Mouse (Mus musculus): ENCODE data around the gene Cmtm7. TPM values are rescaled to one million over a fixed set of nuclear protein-coding genes. Genes with fewer than 3 reads are reported as not detected.

Cmtm7 gene
- polyA plus RNA-seq, 1 experiment, result 61.4 TPM

GRCm38 (mm10) chr9:114796473-114797050 lies 14.9 kb upstream of the Cmtm7 start:
- no peaks in the 10 kb centered on the region for H3K36me3 ChIP-seq (ENCODE audit: control insufficient read depth, insufficient read depth)
- H3K4me3 ChIP-seq (ENCODE audit: insufficient read depth, poor library complexity, severe bottlenecking), result no peak overlapping the region

GRCm38 (mm10) chr9:114794491-114794890 lies 12.8 kb upstream of the Cmtm7 start:
- TF ChIP-seq MYOG (IDR thresholded peaks at IDR 0.05; ENCODE audit: control insufficient read depth, extremely low read depth, insufficient read length) (no peak), USF1 (IDR thresholded peaks at IDR 0.05; ENCODE audit: low read depth) (no peak)
- no peaks in the 10 kb centered on the region for H3K36me3 ChIP-seq (ENCODE audit: control insufficient read depth, insufficient read depth)
- peaks cover 8% of the 10 kb centered on the region for H3K27me3 ChIP-seq (ENCODE audit: control insufficient read depth, insufficient read depth, insufficient read length)
- no peak overlapping the region for H3K4me3 ChIP-seq (ENCODE audit: insufficient read depth, poor library complexity, severe bottlenecking)
- H3K79me2 ChIP-seq (ENCODE audit: control insufficient read depth, insufficient read depth), result no peaks in the 10 kb centered on the region
- no peak overlapping the region for H3ac ChIP-seq (ENCODE audit: control insufficient read depth, insufficient read length, low read depth)
- H3K79me3 ChIP-seq (ENCODE audit: low read depth), result no peaks in the 10 kb centered on the region

More at GRCm38 (mm10) chr9:114796473-114797050, 14.9 kb upstream of the Cmtm7 start:
- H3ac ChIP-seq (ENCODE audit: control insufficient read depth, insufficient read length, low read depth), result no peak overlapping the region
- peaks cover 8% of the 10 kb centered on the region for H3K27me3 ChIP-seq (ENCODE audit: control insufficient read depth, insufficient read depth, insufficient read length)
- H3K79me2 ChIP-seq (ENCODE audit: control insufficient read depth, insufficient read depth), result no peaks in the 10 kb centered on the region
- no peaks in the 10 kb centered on the region for H3K79me3 ChIP-seq (ENCODE audit: low read depth)
- TF ChIP-seq MYOD1 (IDR thresholded peaks at IDR 0.05; ENCODE audit: control insufficient read depth, insufficient read length, low read depth) (no peak), MAX (IDR thresholded peaks at IDR 0.05) (no peak), CEBPB (IDR thresholded peaks at IDR 0.05; ENCODE audit: low read depth) (no peak), MYOG (IDR thresholded peaks at IDR 0.05; ENCODE audit: control insufficient read depth, extremely low read depth, insufficient read length) (no peak)

GRCm38 (mm10) chr9:114793764-114794295 lies 12.2 kb upstream of the Cmtm7 start:
- Histone ChIP-seq H3K4me3 (ENCODE audit: insufficient read depth, poor library complexity, severe bottlenecking) (no peak overlapping the region), H3K36me3 (ENCODE audit: control insufficient read depth, insufficient read depth) (no peaks in the 10 kb centered on the region), H3K79me3 (ENCODE audit: low read depth) (no peaks in the 10 kb centered on the region), H3K79me2 (ENCODE audit: control insufficient read depth, insufficient read depth) (no peaks in the 10 kb centered on the region), H3ac (ENCODE audit: control insufficient read depth, insufficient read length, low read depth) (no peak overlapping the region), H3K27me3 (ENCODE audit: control insufficient read depth, insufficient read depth, insufficient read length) (peaks cover 8% of the 10 kb centered on the region)
- TF ChIP-seq FOSL1 (IDR thresholded peaks at IDR 0.05; ENCODE audit: insufficient read depth, low read length, poor library complexity, severe bottlenecking) (no peak), MAX (IDR thresholded peaks at IDR 0.05) (no peak), CTCF (IDR thresholded peaks at IDR 0.05; ENCODE audit: control insufficient read depth, insufficient read depth, insufficient read length) (no peak), USF1 (IDR thresholded peaks at IDR 0.05; ENCODE audit: low read depth) (no peak), MYOG (IDR thresholded peaks at IDR 0.05; ENCODE audit: control insufficient read depth, extremely low read depth, insufficient read length) (no peak)

GRCm38 (mm10) chr9:114789989-114790388 lies 8.3 kb upstream of the Cmtm7 start:
- Histone ChIP-seq H3K4me3 (ENCODE audit: insufficient read depth, poor library complexity, severe bottlenecking) (no peak overlapping the region), H3ac (ENCODE audit: control insufficient read depth, insufficient read length, low read depth) (no peak overlapping the region), H3K36me3 (ENCODE audit: control insufficient read depth, insufficient read depth) (no peaks in the 10 kb centered on the region), H3K79me3 (ENCODE audit: low read depth) (no peaks in the 10 kb centered on the region), H3K27me3 (ENCODE audit: control insufficient read depth, insufficient read depth, insufficient read length) (peaks cover 8% of the 10 kb centered on the region), H3K79me2 (ENCODE audit: control insufficient read depth, insufficient read depth) (no peaks in the 10 kb centered on the region)
- TF ChIP-seq USF1 (IDR thresholded peaks at IDR 0.05; ENCODE audit: low read depth), result no peak
- no peak for TF ChIP-seq CEBPB (IDR thresholded peaks at IDR 0.05; ENCODE audit: low read depth)

GRCm38 (mm10) chr9:114789557-114789956 lies 7.9 kb upstream of the Cmtm7 start:
- TF ChIP-seq MYOG (IDR thresholded peaks at IDR 0.05; ENCODE audit: control insufficient read depth, extremely low read depth, insufficient read length) (no peak), CTCF (IDR thresholded peaks at IDR 0.05; ENCODE audit: control insufficient read depth, insufficient read depth, insufficient read length) (no peak)
- Histone ChIP-seq H3K4me3 (ENCODE audit: insufficient read depth, poor library complexity, severe bottlenecking) (no peak overlapping the region), H3ac (ENCODE audit: control insufficient read depth, insufficient read length, low read depth) (no peak overlapping the region), H3K27me3 (ENCODE audit: control insufficient read depth, insufficient read depth, insufficient read length) (peaks cover 8% of the 10 kb centered on the region), H3K79me2 (ENCODE audit: control insufficient read depth, insufficient read depth) (no peaks in the 10 kb centered on the region), H3K79me3 (ENCODE audit: low read depth) (no peaks in the 10 kb centered on the region), H3K36me3 (ENCODE audit: control insufficient read depth, insufficient read depth) (no peaks in the 10 kb centered on the region)

GRCm38 (mm10) chr9:114788697-114789096 lies 7.0 kb upstream of the Cmtm7 start:
- H3K4me3 ChIP-seq (ENCODE audit: insufficient read depth, poor library complexity, severe bottlenecking), result no peak overlapping the region
- no peak overlapping the region for H3ac ChIP-seq (ENCODE audit: control insufficient read depth, insufficient read length, low read depth)
- TF ChIP-seq MYOG (IDR thresholded peaks at IDR 0.05; ENCODE audit: control insufficient read depth, extremely low read depth, insufficient read length) (no peak), MAX (IDR thresholded peaks at IDR 0.05) (no peak), CTCF (IDR thresholded peaks at IDR 0.05; ENCODE audit: control insufficient read depth, insufficient read depth, insufficient read length) (no peak), CEBPB (IDR thresholded peaks at IDR 0.05; ENCODE audit: low read depth) (no peak)

More at GRCm38 (mm10) chr9:114788697-114789096, 7.0 kb upstream of the Cmtm7 start:
- Histone ChIP-seq H3K79me3 (ENCODE audit: low read depth) (no peaks in the 10 kb centered on the region), H3K36me3 (ENCODE audit: control insufficient read depth, insufficient read depth) (no peaks in the 10 kb centered on the region), H3K27me3 (ENCODE audit: control insufficient read depth, insufficient read depth, insufficient read length) (peaks cover 8% of the 10 kb centered on the region), H3K79me2 (ENCODE audit: control insufficient read depth, insufficient read depth) (no peaks in the 10 kb centered on the region)

Measured in C2C12 (cell line).